Mouse (Mus musculus) adrenal gland (tissue): ENCODE measurements at regions not wholly inside any gene's neighbourhood (a gene's known extent, or its start where the extent isn't known, plus 50 kb on each side); places are given as distances from the start of the nearest gene placed in this dataset.

ENCODE experiments used
- intact Hi-C: fragments of 180-260 bp; cut with DNase I; formaldehyde crosslinking; loops from one replicate; pipeline ENCODE4 v1.15.1; 2025

GRCm38 (mm10) chr16:77537351-77537750, 64.5 kb downstream of the Gm11146 start:
- intact Hi-C loops, result loop anchor here (10.0 kb wide), 1 partner anchor 617 kb away; no protein-coding TSS in a partner anchor

GRCm38 (mm10) chr16:77536746-77537145, 65.1 kb downstream of the Gm11146 start:
- intact Hi-C loops, result loop anchor here (10.0 kb wide), 1 partner anchor 618 kb away; no protein-coding TSS in a partner anchor

- intact Hi-C loops, result loop anchor here (10.0 kb wide), 1 partner anchor 618 kb away; no protein-coding TSS in a partner anchor
Measured at GRCm38 (mm10) chr16:77536314-77536713, 65.6 kb downstream of the Gm11146 start.

- intact Hi-C loops, result loop anchor here (10.0 kb wide), 1 partner anchor 620 kb away; no protein-coding TSS in a partner anchor
Measured at GRCm38 (mm10) chr16:77535021-77535420, 66.9 kb downstream of the Gm11146 start.

- intact Hi-C loops, result loop anchor here (10.0 kb wide), 1 partner anchor 623 kb away; no protein-coding TSS in a partner anchor
Measured at GRCm38 (mm10) chr16:77531596-77531995, 70.3 kb downstream of the Gm11146 start.

GRCm38 (mm10) chr16:77527951-77528350, 73.9 kb downstream of the Gm11146 start:
- intact Hi-C loops, result no loop called here

DNA sequence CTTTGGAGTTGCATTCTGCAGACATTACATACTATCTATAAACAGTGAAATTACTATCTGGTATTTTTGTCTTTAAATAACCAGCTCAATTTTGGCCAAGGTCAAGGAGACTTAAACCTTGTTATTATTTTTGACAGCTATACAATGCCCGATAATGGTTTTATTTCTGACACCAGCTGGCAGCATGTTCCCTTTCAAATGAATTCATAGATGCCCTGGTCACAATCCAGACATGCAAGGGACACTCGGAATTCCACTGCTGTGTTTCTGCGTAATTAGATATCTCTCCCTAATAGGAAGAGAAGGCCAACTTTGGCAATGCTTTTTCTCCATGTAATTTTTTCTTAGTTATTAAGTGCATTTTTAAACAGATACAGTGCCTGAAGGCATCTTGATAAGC, 87.3 kb downstream of the Gm11146 start:
- intact Hi-C loops, result no loop called here

GRCm38 (mm10) chr16:77503556-77503955, 98.3 kb downstream of the Gm11146 start:
- intact Hi-C loops, result loop anchor here (5.0 to 10.0 kb wide), 3 partner anchors 91 to 176 kb away; no protein-coding TSS in a partner anchor

DNA sequence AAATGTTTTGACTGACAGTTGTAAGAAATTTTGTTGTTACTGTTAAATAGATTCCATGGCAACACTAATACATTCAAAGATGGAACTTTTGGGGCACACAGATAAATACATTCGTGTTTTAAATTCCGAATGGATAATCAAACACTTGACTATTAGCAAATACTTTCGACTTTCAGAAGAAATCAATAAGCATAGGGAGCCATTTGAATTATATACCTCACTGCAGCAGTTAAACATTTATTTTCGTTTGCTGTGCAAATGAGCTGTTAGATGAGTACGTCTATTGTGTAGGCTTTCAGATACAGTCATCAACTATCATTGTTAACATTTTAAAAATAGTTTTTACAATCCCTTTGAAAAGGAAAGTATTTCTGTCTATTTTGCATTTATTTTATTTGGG, 99.0 kb downstream of the Gm11146 start:
- intact Hi-C loops, result loop anchor here (5.0 to 10.0 kb wide), 3 partner anchors 92 to 176 kb away; no protein-coding TSS in a partner anchor

DNA sequence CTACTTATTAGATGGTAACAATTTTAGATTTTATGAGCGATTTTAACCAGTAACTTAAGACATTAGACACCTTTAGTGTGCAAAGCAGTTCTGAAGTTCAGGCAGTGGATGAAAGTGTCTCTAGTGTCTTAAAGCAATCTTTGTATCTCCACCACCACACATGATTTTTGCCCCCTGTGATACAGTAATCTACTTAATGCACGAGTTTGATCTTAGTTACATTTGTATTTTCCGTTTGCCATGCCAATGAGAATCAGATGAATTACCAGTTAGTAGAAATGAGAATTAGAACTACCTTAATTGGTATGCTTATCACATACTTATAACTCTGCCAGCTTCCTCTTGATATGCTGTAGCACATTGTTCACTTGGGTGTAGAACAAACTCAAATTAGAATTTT, 99.9 kb downstream of the Gm11146 start:
- intact Hi-C loops, result loop anchor here (5.0 to 10.0 kb wide), 3 partner anchors 93 to 175 kb away; no protein-coding TSS in a partner anchor

- intact Hi-C loops, result loop anchor here (5.0 to 10.0 kb wide), 3 partner anchors 94 to 174 kb away; no protein-coding TSS in a partner anchor
Measured at GRCm38 (mm10) chr16:77500981-77501380, 100.9 kb downstream of the Gm11146 start.

- intact Hi-C loops, result loop anchor here (5.0 to 10.0 kb wide), 3 partner anchors 94 to 173 kb away; no protein-coding TSS in a partner anchor
Measured at GRCm38 (mm10) chr16:77500413-77500812, 101.5 kb downstream of the Gm11146 start.

DNA sequence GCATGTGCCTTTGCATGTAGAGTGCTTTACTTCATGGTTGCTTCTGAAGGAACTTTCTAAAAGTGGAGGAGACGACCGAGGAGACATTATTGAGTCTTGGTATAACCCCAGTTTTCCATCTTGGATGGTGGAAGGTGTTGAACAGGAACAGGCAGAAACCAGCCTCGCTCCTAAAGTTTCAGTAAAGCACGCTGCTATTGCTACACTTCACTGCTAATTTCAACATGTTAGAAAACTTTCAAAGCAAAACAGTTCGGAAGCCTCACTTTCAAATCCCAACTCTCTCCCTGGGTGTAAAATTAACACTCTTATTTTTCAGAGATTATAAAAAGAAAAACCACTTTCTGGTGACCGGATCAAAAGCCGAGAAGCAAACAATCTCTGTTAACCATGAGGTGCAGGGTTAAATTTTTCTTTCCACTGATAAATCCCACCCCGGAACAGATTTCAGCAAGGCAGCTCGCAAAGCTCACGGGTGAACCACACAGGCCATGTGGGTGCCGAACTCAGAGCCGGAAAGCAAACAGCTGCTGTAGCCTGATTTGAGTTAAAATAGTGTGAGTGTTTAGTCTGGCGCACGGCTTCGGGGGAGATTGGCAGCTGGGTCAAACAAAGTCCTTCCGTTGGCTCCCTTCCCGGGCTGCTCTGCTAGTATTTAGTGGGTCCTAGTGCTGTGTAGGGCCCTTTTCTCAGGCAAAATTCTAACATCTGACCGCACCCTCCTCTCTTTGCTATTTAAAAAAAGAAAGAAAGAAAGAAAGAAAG, 102.2 kb downstream of the Gm11146 start:
- intact Hi-C loops, result loop anchor here (5.0 to 10.0 kb wide), 3 partner anchors 95 to 172 kb away; no protein-coding TSS in a partner anchor

DNA sequence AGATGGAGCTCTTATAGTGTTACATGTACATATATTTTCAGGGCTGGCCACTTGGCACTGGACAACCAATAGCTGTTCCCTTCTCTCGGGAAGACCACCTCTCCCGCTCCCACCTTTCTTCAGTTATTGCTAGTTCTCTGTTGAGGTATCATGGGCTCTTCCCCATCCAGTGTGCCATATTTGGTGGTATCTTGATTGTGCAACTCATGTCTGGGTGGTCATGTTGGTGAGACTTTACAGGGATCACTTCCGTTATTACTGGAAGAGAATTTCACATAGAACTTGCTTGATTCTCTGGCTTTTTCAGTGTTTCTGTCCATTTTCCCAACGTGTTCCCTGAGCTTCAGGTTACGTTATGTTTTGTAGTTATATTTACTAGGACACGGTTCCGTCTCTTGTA, 106.6 kb downstream of the Gm11146 start:
- intact Hi-C loops, result no loop called here

- intact Hi-C loops, result no loop called here
Measured at GRCm38 (mm10) chr16:77494042-77494441, 107.9 kb downstream of the Gm11146 start.

- intact Hi-C loops, result no loop called here
Measured at GRCm38 (mm10) chr16:77488155-77488554, 113.7 kb downstream of the Gm11146 start.

DNA sequence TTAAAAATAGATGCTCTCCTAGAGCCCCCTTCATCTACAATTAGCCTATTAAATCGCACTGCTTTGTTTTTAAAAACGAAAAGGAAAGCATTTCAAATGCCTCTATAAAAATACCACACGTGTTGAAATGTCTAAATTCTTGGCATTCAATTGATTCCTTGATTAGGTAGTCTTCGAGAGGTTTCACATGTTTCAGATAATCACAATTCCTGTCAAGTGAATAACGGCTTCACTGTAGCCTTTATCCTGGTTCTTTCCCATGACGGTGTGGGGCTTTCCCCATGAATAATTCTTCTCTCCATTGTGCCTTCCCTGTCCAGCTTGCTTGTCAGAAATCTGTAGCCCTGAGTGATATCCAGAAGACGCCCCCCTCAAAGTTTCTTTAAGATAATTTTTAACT, 122.1 kb downstream of the Gm11146 start:
- intact Hi-C loops, result no loop called here

- intact Hi-C loops, result no loop called here
Measured at GRCm38 (mm10) chr16:77471868-77472267, 130.0 kb downstream of the Gm11146 start.

DNA sequence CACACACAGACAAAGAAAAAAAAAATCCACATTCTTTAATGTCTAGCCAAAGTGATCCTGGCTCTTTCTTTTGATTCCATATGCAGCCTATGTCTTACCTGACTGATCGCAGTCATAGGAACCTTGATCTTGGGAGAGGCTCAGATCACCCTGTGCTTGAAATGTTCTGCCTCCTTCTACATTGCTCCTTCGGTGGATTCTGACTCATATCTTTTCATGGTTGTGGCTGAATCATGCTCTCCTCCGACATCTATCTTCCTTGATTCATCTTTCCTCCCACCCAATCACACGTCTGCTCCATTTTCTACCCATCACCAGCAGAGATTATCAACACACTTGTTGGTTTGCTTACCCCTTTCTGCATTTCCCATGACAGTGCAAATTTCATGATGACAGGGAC, 132.0 kb downstream of the Gm11146 start:
- intact Hi-C loops, result no loop called here

- intact Hi-C loops, result no loop called here
Measured at GRCm38 (mm10) chr16:77469328-77469875, 132.5 kb downstream of the Gm11146 start.

DNA sequence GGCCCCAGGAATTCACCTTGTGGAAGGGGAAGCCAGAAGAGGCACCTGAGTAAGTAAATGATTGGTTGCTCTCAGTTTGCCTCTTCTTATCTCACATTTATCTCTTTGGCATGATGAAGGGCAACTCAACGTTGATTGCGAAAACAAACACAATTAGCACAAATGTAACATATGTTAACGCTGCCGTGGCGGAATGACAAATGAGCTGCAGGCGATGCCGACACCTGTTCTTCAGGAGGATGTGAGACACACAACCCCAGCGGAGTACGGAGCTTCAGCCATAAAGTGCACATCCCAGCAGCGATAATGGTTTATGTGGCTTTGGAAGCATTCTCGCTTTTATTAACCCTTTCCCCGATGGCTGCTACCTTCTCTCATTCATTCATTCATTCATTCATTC, 134.7 kb downstream of the Gm11146 start:
- intact Hi-C loops, result no loop called here

DNA sequence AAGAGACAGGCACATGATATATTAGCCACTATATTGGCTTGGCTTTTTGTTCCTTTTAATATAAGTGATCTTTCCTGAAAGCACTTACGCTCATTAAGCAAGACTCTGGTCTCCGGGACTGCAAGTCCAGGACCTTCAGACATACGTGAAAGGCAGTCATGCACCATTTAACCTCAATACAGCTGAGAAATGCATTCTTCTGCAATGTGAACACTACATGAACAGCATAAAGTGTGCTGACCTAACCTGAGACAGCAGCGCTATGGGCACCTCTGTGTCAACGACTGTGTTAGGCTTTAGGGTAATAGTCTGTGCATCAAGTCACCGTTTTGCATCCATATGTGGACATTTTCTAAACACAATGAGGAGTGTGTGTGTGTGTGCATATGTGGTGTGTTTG, 137.3 kb downstream of the Gm11146 start:
- intact Hi-C loops, result no loop called here
